Mouse (Mus musculus) spleen, postnatal 36 days (tissue): ENCODE data around the gene Pan3.

Experiments used
- DNase-seq, 2 experiments: peaks; one replicate each; pipeline ENCODE4 v3.0.0; 2022; ENCODE audit warnings: low spot score in 2 of 2, mixed read lengths in 1 of 2

The Pan3 gene

DNA sequence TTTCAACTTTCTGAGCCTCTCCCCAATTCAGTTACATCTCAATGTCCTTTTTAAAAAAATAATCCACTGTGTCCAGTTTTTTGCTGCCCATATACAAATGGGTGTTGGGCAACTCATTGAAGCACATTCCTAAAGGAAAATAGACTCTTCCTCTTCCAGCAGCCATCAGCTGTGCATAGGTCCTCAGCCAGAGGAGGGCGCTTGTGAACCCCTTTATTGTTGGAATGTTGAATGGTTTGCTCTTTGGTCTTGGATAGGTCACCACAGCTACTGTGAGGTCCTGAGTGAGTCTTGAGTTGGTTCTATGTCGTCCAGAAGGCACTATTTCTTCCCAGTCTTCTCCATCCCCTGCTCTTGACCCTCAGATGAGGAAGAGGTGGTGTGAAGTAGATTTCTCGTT is 54.2 kb downstream of the Pan3 start:
- DNase-seq = no peak

GRCm38 (mm10) chr5:147489226-147489625 is 59.3 kb downstream of the Pan3 start:
- no peak for DNase-seq

GRCm38 (mm10) chr5:147490907-147491306 is 60.9 kb downstream of the Pan3 start:
- DNase-seq = no peak

- no peak for DNase-seq
Measured at GRCm38 (mm10) chr5:147492511-147492910, 62.5 kb downstream of the Pan3 start.

- DNase-seq = no peak
Measured at GRCm38 (mm10) chr5:147493205-147493604, 63.2 kb downstream of the Pan3 start.

- no peak for DNase-seq
Measured at GRCm38 (mm10) chr5:147493685-147494084, 63.7 kb downstream of the Pan3 start.

DNA sequence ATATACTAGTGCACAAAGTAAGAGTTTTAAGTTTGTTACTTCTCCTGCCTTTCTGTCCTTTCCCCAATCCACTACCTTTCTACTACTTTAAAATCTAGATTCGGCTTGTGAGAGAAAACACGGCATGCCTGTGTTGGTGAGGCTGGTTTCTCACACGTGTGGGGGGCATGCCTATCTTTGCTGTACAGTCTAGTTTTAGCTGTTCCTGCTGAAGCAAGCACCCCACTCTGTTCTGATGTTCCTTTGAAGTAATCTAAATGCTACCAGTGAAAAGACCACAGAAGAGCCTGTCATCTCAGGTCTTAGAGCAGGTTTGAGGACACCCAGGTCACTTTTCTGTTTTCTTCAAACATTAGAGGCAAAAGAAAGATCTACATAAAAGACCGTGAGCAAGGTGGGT is 64.4 kb downstream of the Pan3 start:
- DNase-seq = no peak

- DNase-seq = no peak
Measured at GRCm38 (mm10) chr5:147494791-147495376, 64.9 kb downstream of the Pan3 start.

GRCm38 (mm10) chr5:147495961-147496360 is 66.0 kb downstream of the Pan3 start:
- no peak for DNase-seq

GRCm38 (mm10) chr5:147496921-147497320 is 67.0 kb downstream of the Pan3 start:
- DNase-seq = no peak

- no peak for DNase-seq
Measured at GRCm38 (mm10) chr5:147497714-147498113, 67.8 kb downstream of the Pan3 start.

DNA sequence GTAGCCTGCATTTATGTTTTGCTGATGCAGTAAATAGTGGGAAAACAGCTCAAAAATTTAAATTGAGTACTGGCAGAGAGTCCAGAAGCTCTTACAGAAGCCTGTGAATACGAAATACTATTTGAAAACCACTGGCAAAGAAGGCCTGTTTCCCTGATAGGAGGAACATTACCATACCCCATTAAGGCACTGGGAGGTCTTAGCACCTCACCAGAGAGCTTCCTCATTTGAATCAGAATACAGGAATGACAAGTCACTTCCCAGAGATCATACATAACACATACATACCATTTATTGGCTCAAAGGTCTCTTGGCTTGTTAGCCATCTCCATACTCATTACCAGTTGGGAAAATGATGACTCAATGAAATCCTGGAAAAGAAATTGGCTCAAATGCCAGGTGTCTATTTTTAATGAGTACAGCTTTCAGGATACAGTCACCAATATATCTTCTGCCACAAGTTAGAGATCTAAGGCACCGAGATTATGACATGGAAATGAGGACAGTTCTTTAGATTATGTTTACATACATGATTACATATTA is 71.6 kb downstream of the Pan3 start:
- no peak for DNase-seq

DNA sequence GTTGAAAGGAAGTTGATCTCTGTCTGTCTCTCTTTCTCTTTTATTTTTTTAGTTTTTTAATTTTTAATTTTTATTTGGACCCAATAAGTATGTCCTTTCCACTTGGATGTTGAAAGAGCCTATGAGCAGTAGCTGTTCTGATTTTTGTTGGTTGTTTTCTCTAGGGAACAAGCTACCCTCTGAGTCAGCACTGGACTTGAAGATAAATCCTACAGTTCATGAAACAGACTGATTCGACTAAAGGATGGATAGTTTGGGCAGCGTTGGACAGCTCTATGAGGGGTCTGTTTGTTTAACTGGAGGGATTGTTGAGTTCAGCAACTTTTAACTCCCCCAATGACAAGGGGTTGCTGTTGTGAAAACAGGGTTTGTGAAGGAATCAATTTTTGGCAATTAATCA is 73.0 kb downstream of the Pan3 start:
- DNase-seq = no peak

DNA sequence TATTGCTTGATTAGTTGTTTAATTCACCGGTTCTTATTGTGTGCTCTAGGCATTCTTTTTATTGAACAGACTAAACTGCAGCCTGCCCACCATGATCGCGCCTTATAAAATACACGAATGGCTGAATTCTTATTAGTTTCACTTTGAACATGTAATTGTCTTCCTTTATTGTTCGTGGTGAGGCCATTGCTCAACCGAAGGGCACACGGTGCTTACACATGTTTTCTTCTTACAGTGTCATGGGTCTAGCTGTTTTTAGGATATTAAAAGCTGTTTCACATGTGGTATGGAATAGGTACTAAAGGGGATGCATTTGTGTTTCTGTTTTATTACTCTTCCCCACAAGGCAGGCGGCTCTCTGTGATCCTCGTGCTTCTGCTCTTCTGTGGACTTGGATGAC is 81.4 kb downstream of the Pan3 start:
- DNase-seq = no peak

DNA sequence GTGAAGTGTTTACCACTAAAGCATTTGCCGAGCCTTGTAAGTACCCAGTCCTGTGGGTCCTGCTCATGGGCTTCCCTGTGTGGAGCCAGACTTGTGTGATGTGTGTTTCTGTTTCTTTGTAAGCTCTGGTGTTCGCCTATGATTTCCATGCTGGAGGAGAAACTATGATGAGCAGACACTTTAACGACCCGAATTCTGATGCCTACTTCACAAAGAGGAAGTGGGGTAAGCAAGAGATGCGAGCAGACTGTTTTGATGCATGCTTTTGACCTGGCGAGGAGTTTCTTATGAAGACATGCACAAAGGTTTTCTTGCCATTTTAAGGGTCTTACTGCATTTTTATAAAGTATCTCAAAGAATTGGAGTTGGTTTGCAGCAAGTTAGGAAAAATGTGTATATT is 97.0 kb downstream of the Pan3 start:
- DNase-seq = no peak

DNA sequence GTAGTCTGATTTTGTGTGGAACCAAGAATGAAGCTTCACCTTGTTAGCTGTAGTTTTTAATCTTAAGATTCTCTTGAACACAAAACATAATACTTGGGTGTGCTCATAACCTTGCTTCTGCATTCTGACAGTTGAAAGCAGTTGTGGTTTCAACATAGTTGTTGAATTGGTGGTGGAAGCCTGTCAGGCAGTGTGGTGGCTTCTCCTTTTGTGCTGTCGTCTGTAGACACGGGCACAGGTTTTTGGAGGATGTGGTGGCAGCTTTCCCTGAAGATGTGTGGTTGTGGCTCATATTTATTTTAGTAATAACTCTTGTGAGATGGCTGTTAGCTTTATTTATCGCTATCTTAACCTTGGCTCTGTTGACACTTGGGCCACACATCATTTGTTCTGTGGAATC is 97.8 kb downstream of the Pan3 start:
- DNase-seq = peak; percentile 12 to 20

- no peak for DNase-seq
Measured at GRCm38 (mm10) chr5:147532031-147532430, 102.1 kb downstream of the Pan3 start.

DNA sequence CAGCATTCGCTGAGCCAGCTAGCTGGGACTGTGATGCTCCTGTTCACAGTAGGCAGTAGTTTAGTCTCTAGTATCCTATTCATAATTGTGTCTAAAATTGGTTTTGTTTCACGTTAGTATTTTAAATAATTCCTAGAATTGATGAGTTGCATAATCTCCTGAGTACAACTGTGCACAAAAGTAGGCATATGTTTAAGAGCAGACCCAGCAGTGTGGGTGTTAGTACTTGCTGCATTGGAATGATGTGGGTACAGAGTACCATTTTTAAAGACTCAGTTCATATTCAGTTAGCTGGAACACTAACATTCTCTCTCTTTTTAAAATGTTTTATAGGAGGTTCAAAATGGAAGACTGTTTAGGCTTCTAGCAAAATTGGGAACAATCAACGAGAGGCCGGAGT is 109.4 kb downstream of the Pan3 start:
- no peak for DNase-seq

GRCm38 (mm10) chr5:147539815-147540214 is 109.9 kb downstream of the Pan3 start:
- no peak for DNase-seq

GRCm38 (mm10) chr5:147542291-147542690 is 112.3 kb downstream of the Pan3 start:
- no peak for DNase-seq

DNA sequence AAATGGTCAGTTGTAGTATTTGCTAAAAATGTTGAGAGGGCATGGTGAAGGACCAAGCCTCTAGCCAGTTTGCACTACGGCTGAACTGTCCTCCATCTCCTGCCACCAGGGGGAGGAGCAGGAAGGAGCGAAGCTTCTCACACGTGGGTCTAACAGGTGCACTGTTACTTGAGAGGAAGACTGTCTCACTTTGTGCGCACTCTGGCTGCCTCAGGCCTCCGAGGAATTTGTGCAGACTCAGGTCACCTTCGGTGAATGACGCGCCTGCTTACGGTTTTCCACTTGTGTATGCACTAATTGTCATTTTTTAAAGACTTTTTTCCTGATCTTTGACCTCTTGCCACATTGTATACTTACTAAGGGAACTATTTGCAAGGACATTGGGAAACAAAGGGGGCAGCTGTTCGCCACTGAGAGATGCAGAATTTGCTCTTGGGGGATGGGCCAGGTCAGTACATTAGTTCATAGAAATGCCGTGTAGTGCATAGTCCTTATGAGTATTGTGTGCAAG is 115.8 kb downstream of the Pan3 start:
- peak; percentile 9 to 16 for DNase-seq

GRCm38 (mm10) chr5:147549016-147549755 is 119.2 kb downstream of the Pan3 start:
- DNase-seq = no peak
